Mouse (Mus musculus): ENCODE results near the gene Prnd.

Prnd gene

GRCm38 (mm10) chr2:131940506-131940905, 10.2 kb upstream of the Prnd start:
- DNase-seq, result no peak

- DNase-seq, result no peak
These were observed 9.2 kb upstream of the Prnd start for GRCm38 (mm10) chr2:131941501-131941900.

DNA sequence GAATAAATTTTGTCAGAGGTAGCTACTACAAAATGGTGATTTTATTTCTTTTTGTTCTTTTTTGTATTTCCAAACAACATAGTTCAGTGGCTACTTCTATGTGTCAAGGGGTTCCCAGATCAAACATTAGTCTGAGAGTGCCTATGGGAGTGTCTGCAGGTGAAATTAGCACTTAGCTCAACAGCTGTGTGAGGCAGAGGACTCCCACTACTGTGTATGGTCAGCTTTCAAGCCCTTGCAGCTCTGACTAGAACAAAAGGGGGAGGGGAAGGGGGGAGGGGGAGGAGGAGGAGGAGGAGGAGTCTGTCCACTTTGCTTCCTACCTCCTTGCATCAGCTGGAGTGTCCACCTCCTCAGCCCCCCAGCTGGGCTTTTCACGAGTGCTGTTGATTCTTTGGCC, 6.3 kb upstream of the Prnd start:
- DNase-seq, result no peak

GRCm38 (mm10) chr2:131945225-131945624, 5.4 kb upstream of the Prnd start:
- no peak for DNase-seq

DNA sequence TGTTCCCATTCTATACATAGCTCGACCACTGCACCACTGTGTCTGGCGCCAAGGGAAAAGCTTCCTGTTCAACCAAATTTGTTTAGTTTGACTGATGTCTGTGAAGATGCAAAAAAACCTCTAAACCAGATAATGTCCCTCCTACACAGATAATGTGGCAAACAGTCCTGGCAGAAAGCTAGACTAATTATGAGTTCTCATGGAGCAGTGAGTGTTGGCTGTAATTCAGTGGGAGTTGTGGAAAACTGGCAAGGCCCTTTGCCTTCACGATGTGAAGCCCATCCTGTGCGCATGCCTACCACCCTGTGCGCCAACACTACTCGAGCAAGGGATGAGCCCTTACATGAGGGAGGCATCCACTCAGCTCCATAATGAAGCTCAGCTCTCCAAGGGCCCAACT, 4.9 kb upstream of the Prnd start:
- no peak for DNase-seq

DNA sequence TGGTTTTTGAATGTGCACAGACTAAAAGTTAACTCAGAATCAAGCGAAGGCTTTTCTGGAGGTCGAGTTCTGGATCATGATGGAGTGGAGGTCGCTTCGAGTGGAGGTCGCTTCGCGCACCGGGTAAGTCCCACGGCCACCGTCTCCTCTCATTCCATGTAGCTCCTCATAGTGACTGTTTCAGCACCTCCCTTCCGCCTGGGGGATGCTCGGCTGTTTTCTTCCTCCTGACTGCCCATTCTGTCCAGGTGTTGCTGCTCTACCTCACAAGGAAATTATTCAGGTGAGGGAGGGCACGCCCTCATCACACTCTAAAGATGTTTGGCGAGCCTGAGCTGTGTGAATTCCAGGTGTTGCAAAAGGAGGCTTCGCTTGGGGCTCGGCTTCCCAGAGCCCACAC, 4.3 kb upstream of the Prnd start:
- DNase-seq, result no peak

DNA sequence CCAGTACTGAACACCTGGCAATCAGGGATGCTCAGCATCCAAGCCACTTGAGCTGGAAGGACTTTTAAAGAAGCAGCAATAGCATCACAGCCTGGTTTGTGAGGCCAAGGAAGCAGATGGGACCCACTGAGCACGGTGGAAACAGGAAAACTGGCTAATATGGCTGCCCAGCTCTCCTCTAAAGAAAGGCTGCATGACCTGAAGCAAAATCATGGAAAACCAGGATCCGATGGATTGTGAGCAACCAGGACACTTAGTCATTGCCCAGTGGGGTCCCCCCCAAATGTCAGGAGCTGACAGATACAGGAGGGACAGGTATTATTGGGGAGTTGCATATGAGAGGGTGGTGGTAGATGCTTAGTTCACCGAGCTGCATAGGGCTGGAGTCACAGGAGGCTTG, 2.5 kb upstream of the Prnd start:
- no peak for DNase-seq

- DNase-seq, result no peak
These were observed 1.6 kb upstream of the Prnd start for GRCm38 (mm10) chr2:131948916-131949639.

- DNase-seq, result peak; percentile 49 to 81
These were observed 679 bp upstream of the Prnd start for GRCm38 (mm10) chr2:131949767-131950597.

DNA sequence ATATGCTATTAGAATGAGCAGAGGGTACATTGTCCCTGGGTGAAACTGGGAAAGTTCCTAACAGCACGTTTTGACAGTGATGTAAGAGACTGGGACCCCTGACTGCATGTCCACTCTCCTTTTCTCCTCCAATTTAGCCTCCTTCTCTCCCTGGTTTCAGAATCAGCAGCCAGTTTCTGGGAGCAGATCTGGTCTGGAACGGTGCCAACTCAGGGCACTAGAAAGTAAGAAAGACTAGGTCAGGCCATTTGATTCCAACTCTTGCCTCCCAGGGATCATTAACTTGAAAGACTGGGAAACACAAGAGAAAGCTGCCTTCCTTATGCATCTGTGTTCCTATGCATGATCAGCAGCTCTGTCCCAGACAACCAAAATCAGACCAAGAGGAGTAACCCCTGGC, 1.8 kb downstream of the Prnd start:
- peak in 1 of 2 experiments; percentile 47 for DNase-seq

DNA sequence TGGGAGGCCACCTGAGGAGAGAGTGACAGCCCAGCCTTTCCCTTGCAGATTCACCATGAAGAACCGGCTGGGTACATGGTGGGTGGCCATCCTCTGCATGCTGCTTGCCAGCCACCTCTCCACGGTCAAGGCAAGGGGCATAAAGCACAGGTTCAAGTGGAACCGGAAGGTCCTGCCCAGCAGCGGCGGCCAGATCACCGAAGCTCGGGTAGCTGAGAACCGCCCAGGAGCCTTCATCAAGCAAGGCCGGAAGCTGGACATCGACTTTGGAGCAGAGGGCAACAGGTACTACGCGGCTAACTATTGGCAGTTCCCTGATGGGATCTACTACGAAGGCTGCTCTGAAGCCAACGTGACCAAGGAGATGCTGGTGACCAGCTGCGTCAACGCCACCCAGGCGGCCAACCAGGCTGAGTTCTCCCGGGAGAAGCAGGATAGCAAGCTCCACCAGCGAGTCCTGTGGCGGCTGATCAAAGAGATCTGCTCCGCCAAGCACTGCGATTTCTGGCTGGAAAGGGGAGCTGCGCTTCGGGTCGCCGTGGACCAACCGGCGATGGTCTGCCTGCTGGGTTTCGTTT, 2.4 kb downstream of the Prnd start:
- peak; percentile 38 to 51 for DNase-seq

DNA sequence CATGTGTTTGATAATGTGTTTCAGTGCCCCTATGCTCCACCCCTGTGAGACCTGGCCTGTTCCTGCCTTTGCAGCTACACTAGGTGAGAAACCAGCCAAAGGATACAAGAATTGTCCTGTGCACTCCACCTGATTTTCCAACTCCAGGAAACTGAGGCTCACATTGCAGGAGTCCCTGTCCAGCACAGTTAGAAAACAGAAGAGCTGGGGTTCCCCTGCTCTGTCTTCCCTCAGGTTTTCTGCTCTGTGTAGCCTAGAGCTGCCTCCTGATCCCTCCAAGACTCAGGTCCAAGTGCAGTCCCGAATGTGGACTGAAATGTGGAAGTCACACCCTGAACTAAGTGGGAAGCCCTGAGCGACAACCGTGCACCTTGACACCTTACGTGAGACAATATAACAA, 3.0 kb downstream of the Prnd start:
- DNase-seq, result no peak

DNA sequence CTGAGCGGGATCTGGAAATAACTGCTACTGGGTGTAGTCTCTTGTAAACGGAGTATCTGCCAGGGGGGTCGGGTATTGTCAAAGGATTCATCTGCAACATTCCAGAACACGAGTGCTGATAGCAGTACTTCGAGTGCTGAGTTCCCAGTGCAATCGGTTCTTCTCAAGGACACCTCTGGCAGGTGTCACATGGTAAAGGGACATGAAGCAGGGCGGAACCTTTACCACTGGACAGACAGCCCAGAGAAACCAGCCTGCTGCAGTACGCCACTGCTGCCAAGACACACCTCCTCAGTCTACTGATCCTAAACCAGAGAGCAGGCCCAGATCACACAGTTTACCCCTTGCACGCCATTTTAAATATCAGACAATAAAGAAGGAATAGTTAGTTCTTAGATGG, 4.2 kb downstream of the Prnd start:
- no peak for DNase-seq

DNA sequence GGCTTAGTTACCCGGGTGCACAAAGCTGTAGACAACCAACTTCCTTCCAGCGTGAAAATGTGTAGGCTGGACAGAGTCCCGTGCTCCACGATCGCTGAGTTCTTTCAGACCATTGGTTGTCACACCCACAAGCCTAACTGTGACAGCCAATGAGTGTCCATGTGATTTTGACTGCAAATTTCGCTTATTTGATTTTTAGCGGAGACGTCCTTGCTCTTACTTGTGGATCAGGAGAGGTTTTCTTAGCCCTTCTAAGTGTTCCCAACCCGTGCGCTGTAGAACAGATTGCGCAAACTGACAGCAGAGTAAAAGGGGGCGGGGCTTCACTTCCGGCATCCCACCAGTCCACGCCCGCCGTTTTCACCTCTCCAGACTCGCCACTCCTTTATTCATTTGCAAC, 4.6 kb downstream of the Prnd start:
- DNase-seq, result peak; percentile 39 to 52

DNA sequence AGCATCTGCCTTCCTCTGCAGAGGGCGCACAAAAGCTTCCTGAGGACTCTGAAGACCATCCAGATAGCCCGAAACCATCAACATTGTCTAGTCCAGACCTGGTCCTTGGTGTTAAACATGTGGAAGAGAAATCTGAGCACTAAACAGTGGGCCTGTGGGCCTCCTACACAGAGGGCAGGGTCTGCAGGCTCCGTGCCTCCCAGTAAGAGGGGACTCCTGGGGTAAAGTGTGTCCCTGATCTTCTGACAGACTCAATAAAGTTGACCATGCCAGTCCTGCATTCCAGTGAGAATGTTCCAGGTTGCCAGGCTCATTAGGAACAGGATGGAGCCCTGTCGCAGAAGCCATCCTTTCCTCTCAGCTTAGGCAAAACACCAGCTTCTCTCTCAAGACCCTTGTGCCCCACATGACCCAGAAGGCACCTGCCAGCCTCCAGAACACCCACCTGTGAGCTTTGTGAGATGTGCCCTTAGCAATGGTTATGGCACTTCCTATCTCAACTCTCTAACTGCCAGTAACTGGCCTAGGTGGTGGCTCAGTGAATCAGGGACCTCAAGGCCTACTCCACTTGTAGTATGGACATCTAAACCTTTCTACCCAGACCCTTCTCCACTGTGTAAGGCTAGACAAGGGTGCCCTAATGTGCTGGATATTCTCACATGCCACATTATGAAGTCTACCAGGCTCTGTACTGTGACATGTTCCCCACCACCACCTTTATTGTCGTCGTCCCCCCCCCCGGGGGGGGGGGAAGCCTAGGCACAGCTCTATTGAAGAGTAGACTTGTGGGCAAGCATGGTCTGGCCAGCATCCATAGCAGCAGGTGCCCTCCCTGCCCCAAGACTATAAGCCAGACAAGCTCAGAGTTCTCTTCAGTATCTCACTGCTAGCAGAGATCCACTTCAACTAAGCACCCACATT, 5.9 kb downstream of the Prnd start:
- DNase-seq, result no peak

DNA sequence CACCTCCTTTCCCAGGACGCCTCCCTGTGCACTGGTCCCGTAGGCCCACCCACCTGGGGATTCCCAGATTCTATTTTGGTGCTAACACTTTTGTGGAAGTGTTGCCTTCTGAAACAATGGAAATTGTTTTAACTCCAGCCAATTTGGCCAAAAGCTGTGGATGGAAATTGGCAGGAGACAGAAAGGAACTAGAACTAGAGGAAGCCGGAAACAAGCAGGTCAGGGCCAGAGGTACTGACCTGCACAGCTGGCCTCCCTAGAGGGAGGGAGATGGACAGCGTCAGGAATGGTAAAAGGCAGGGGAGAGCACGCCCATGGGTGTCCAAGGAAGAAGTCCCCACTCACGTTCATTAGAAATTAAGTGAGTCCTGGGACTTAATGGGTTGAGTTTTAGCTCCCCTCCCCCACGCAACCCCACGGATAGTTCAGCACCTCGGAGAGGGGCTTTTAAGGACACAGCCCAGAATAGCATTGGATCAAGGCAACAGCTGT, 7.1 kb downstream of the Prnd start:
- peak; percentile 37 to 51 for DNase-seq

- DNase-seq, result no peak
These were observed 11.0 kb downstream of the Prnd start for GRCm38 (mm10) chr2:131961671-131962070.

DNA sequence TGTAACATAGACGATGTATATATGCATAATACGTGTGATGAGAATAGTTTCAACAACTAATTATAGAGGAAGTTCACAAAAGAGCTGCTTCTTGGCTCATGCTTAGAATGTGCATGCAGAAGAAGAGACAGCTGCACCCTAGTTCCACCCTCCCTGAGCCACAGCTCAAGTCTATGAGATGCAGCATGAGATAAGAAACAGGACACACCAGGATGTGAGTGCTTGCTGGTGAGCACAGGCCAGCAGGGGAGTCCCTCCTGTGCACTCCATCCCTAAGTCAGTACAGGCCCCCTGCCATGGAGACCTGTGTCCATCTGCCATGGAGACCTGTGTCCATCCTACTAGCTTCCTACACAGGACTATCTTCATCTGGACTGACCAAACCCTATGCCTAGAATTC, 19.9 kb downstream of the Prnd start:
- no peak for DNase-seq

DNA sequence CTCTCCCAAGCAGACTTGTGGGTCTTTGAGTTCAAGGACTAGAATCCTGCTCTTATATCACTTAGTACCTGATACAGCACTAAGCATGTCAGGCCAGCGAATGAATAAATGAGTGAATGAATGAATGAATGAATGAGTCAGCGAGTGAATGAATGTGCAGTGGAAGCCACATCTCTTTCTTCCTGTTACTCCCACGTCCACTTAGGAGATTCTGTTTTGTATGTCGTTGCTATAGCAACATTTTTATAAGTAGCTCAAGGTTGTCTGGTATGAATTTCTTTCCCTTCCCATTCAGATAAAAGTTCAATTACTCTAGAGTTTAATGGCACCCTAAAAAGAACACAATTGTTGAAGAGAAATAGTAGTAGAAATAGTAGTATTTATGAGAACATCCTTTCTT, 20.4 kb downstream of the Prnd start:
- no peak for DNase-seq

DNA sequence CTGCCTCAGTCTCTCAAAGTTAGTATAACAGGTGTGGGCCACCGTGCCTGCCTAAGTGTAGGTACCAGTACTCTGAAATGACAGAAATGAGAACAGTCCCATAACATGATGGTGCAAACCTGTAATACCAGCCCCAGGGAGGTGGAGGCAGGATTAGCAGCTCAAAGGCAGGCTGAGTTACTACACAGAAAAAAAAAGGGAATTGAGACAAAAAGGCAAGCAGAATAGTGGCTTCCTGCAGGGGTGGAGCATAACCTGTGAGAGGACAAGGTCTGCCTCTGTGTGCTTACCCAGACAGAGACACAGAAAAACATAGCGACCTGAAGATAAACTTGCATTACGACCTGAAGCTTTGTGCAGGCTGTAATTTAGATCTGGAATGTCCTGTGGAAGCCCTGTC, 26.0 kb downstream of the Prnd start:
- DNase-seq, result no peak

DNA sequence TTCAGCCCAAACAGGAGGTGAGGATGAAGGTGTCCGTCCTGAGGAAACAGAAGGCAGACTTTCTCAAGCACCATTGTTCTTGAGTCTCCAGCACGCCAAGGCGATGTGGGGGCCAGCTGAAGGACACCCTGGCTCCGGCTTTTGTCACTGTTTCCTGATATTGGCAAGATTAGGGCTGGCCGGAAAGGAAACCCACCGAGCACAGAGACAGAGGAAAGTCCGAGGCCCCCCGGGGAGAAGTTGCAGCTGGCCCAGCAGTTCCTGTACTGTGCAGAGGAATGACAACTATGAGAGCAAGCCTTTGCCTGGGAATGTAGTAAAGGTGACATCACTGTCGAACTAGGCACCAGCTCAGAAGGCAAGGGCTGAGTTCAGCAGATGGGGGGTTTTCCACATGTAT, 30.2 kb downstream of the Prnd start:
- DNase-seq, result peak; percentile 55 to 58

DNA sequence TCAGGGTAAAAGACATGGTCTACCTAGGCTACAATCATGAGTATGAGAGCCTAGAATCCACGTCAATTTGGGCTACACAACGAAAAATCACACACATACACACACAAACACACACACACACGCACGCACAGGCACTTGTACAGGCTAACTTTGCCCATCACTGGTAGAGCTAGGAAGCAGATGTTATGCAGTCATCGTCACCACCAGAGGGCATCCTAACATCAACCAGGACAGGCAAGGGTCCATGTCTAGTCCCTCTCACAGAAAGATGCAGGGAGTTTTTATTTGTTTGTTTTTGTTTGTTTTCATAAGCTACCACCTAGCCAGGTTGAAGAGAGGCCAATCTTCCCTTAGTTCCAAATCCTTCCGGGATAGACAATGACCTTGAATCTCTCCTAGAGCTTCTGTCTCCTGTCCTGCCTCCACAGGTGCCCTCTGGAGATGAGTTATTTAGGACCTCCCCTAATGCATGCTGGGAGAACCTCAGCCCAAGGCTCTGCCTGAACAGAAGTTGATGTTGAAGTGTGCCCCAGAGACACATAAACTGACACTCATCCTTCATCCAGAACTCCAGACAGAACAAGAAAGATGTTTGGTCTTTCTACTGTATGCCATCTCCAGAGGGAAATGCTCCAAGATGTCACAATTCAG, 32.0 kb downstream of the Prnd start:
- peak; percentile 71 to 76 for DNase-seq

Measured in kidney, postnatal 36 days (tissue).